9 mouse cellular contexts compared by ENCODE assay signal in genomic region chr13:94957965-94958364, GRCm38 (mm10). TPM values are rescaled to one million over a fixed set of nuclear protein-coding genes. Genes with fewer than 3 reads are reported as not detected.
DNase-seq lines count a peak whose midpoint lies in the region; ATAC-seq lines count a peak whose summit lies in the region.
"Had no signal": no experiment of that assay in that cellular context is flagged by ENCODE, and none has a peak within 500 bp of the region (broad histone marks: within the 10 kb centered on the region; RNA-seq: fewer than 3 reads in every experiment).

No protein-coding gene starts in this region.

- DNase-seq in kidney, postnatal 10 days = peak; percentile 37
- DNase-seq in kidney, adult 9 months = no peak
- DNase-seq in 3T3-L1 (ENCODE audit: low read depth, low spot score) (peak; percentile 65), A20 (ENCODE audit: low read depth, low spot score) (peak; percentile 39)
- no peak for DNase-seq in testis, postnatal 10 days (ENCODE audit: low spot score)
- DNase-seq in urinary bladder, postnatal 25 days (ENCODE audit: low spot score) = no peak
- DNase-seq: lung, postnatal 10 days had no signal

- ATAC-seq in common myeloid progenitor, adult 5-6 weeks (replicated peaks; ENCODE audit: low read depth, poor library complexity, severe bottlenecking) = peak; percentile 56; the same call in 1 of the 2 replicates
- ATAC-seq: inflammation-experienced regulatory T-cells, adult 6 months had no signal

RNA-seq across cellular contexts. Expression of gene Wdr41, which starts 18.2 kb away (rescaled TPM):
- 18.5 and 19.9 TPM in 2 replicates for total RNA-seq in common myeloid progenitor, adult 5-6 weeks (2017)

Comparison
In these comparisons a context has a peak if more than half of its experiments do, and no peak if none do; other contexts are left out.
1. DNase-seq: peak in kidney, postnatal 10 days (single experiment), 3T3-L1 (single experiment) and A20 (single experiment); none in kidney, adult 9 months (single experiment), testis, postnatal 10 days (single experiment) and urinary bladder, postnatal 25 days (single experiment).